Mouse (Mus musculus) embryonic fibroblast, embryonic 13.5 days (primary cell): ENCODE measurements around the gene Tmem121b. TPM values are rescaled to one million over a fixed set of nuclear protein-coding genes. Genes with fewer than 3 reads are reported as not detected.

ENCODE experiments used
- H3K27ac ChIP-seq: 2 replicates; pipeline ENCODE4 v1.5.1; 2012; ENCODE audit warnings: low read length, control low read depth, inconsistent platforms; ENCODE audit not compliant: insufficient read depth
- H3K4me1 ChIP-seq: 2 replicates; pipeline ENCODE4 v1.6.1; 2011; ENCODE audit warnings: low read length; ENCODE audit not compliant: control insufficient read depth, insufficient read depth
- H3K4me3 ChIP-seq: 2 replicates; pipeline ENCODE4 v1.5.1; 2011; ENCODE audit warnings: mild to moderate bottlenecking, control low read depth, low read length; ENCODE audit not compliant: insufficient read depth
- CTCF ChIP-seq: IDR thresholded peaks from 2 replicates; pipeline ENCODE4 v1.5.1; 2011; ENCODE audit warnings: mild to moderate bottlenecking, control low read depth, low read length, moderate library complexity, borderline replicate concordance; ENCODE audit not compliant: insufficient read depth
- POLR2A ChIP-seq: IDR thresholded peaks from 2 replicates; pipeline ENCODE4 v1.6.1; 2011; ENCODE audit warnings: low read depth, mild to moderate bottlenecking, control low read depth, low read length, moderate library complexity
- polyA plus RNA-seq: library from polyadenylated mRNA; stranded (reverse); fragments of >200 nt; gene quantifications from 2 replicates; pipeline ENCODE4 v1.2.4, GENCODE M21; 2011; ENCODE audit warnings: low read depth; ENCODE audit not compliant: missing spikeins, insufficient read length

Tmem121b gene
- polyA plus RNA-seq, 1 experiment: 0.11 TPM

DNA sequence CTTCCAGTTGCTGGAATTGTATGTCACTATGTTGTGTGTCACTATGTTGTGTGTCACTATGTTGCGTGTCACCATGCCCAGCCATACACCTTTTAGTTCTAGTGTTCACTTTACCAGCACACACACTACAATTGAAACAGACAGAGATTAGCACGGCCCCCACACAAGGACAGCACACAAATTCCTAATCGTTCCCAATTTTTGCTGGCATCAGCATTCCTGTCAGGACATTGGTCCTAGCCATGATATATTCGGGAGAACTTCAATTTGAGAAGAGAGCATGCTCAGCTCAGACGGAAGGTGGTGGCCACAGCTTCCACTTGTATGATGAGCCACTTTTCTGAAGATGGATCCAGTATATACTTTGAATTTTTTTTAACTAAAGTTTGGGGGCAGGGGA, 31.2 kb upstream of the Tmem121b start:
- Histone ChIP-seq H3K4me1 (no peaks in the 10 kb centered on the region), H3K27ac (no peak overlapping the region), H3K4me3 (no peak overlapping the region)
- TF ChIP-seq CTCF (no peak), POLR2A (no peak)

DNA sequence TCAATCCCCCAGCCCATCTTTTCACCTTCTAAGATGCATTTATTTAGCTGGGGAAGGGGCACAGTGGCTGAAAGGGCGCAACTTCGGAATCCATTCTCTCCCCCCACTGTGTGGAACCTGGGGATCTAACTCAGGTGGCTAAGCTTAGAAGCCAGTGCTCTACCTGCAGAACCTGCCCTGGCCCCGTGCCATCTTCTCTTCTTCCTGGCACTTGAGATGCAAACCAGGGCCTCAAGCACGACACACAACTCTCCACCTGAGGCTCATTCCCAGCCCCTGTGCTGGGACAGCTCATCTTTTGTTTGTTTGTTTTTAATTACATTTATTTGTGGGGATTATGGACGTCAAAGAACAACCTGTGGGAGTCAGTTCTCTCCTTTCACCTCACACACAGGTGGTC, 26.0 kb upstream of the Tmem121b start:
- H3K27ac ChIP-seq: no peak overlapping the region
- H3K4me1 ChIP-seq: no peaks in the 10 kb centered on the region
- no peak overlapping the region for H3K4me3 ChIP-seq
- no peak for TF ChIP-seq CTCF
- TF ChIP-seq POLR2A: no peak

DNA sequence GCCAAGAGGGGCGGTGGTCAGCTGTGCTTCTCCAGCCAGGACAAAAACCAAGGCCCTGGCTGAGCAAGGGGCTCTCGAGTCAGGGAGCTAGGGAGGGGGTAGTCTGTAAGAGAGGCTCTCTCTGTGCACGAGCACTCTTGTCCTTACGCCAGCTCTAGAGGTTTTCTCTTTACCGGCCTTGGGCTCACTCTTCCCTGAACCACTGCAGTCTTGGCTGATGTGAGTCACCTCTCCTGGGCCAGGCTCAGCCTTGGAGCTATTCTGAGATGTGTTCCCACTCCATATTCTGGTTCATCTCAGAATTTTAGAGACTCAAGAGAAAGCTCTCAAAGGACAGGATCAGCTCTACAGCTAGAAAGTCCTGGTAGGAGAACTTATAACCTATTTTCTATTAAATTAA, 23.7 kb upstream of the Tmem121b start:
- no peaks in the 10 kb centered on the region for H3K4me1 ChIP-seq
- no peak overlapping the region for H3K27ac ChIP-seq
- TF ChIP-seq CTCF: no peak
- TF ChIP-seq POLR2A: no peak
- H3K4me3 ChIP-seq: no peak overlapping the region

DNA sequence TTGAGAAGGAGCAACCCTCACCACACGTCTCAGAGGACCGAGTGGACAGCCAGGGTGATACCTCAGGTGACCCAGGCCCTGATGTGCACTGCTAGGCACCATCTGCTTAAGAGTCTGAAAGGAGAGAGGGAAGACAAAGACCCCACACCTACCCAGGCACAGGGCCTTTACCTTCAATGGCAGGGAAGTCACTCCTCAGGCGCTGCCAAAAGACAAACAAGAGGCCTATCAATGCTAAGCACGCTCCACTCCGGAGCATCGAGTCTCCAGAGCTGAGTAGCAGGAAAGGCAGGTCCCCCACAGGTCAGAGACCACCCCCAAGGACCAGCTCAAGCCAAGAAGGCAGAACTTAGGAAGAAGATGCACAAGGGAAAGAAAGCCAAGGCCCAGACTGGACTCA, 23.3 kb upstream of the Tmem121b start:
- no peak overlapping the region for H3K4me3 ChIP-seq
- H3K4me1 ChIP-seq: no peaks in the 10 kb centered on the region
- no peak overlapping the region for H3K27ac ChIP-seq
- TF ChIP-seq CTCF (no peak), POLR2A (no peak)

DNA sequence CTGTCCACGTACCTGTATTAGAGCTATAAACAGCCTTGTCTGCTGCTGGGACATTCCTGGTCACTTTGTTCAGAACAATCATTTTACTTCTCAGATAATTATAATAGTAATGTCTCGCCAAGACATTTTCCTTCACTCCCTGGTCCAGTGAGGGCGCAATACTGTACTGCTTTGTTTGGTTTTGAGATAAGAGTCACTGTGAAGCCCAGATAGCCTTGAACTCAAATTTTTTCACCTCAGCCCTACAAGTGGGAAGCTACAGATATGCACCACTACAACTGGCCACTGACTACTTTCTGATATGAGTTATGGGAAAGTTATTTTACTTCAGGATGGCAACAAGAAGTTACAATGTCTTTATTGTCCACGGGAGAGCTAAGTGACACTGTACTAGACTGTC, 22.8 kb upstream of the Tmem121b start:
- H3K4me1 ChIP-seq: no peaks in the 10 kb centered on the region
- TF ChIP-seq POLR2A (no peak), CTCF (no peak)
- H3K4me3 ChIP-seq: no peak overlapping the region
- no peak overlapping the region for H3K27ac ChIP-seq

DNA sequence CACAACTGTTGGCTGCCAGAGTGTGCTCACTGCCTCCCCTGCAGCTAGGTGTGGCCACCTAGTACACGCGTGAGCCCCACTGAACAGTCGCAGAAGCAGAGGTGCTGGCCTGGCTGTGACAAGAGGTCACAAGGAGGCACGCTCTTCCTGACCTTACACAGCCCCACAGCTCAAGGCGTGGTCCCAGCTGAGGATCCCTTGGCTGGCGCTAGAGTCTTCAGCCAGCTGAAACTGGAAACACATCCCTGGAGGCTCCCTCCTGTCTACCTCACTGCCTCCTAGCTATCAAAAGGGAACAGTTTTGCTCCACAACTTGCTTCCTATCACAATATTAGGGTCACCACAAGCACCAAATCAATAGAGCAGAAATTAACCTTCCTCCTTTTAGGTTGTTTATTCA, 17.6 kb upstream of the Tmem121b start:
- no peak for TF ChIP-seq CTCF
- TF ChIP-seq POLR2A: no peak
- no peak overlapping the region for H3K4me3 ChIP-seq
- H3K27ac ChIP-seq: no peak overlapping the region
- H3K4me1 ChIP-seq: no peaks in the 10 kb centered on the region

DNA sequence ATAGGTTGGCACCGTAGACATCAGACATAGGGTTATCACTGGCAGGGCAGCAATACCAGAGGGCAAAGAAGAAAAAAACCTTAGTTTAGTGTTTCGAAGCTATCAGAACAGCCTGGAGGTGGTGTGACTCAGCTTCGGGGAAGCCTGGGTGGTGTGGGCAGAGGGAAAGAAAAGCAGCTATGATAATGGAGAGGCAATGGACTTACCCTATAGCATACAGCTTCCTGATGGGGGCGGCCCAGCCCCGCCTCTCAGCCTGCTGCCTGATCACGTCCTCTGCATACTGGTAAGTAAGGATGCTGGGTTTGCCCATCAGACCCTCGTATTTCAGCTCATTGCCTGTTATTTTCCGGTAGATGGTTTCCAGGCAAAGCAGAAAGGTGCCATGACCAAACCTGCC, 16.8 kb upstream of the Tmem121b start:
- H3K4me3 ChIP-seq: no peak overlapping the region
- no peaks in the 10 kb centered on the region for H3K4me1 ChIP-seq
- TF ChIP-seq CTCF (no peak), POLR2A (no peak)
- H3K27ac ChIP-seq: no peak overlapping the region

DNA sequence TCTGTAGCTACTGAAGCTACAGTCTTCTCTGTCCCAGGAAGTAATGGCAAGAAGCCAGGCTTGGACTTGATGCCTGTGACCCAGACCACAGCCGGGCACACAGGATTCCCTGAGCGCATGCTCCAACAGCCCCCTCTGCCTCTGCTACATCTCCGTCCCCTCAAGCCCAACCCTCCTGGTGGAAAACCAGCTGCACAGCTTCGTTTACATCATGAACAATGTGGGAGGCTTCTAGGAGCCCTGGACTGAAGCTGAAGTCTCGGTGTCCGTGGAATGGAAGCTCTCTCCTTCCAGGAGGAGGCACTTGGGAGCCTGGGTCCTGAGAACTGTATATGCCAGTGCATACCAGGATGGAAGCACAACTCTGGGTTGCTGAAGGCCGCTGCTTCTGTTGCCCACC, 16.4 kb upstream of the Tmem121b start:
- Histone ChIP-seq H3K4me3 (no peak overlapping the region), H3K27ac (no peak overlapping the region), H3K4me1 (no peaks in the 10 kb centered on the region)
- TF ChIP-seq CTCF (no peak), POLR2A (no peak)

DNA sequence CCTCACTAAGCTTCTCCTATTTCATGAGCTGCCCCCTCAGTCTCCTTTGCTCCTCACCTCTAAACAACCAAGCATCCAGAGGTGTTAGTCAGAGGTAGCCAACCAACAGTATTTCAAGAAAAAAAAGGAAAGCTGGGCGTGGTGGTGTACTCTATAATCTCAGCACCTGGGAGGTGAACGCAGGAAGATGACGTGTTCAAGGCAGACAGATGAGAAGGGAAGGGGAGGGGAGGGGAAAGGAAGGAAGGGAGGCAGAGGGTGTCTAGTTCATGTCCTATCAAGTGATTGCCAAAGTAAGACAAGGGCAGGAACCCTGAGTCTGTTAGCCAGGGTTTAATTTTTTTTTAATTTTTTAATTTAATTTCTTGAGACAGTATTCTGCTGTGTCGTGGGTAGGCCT, 15.0 kb upstream of the Tmem121b start:
- Histone ChIP-seq H3K4me1 (no peaks in the 10 kb centered on the region), H3K27ac (no peak overlapping the region), H3K4me3 (no peak overlapping the region)
- TF ChIP-seq CTCF: no peak

DNA sequence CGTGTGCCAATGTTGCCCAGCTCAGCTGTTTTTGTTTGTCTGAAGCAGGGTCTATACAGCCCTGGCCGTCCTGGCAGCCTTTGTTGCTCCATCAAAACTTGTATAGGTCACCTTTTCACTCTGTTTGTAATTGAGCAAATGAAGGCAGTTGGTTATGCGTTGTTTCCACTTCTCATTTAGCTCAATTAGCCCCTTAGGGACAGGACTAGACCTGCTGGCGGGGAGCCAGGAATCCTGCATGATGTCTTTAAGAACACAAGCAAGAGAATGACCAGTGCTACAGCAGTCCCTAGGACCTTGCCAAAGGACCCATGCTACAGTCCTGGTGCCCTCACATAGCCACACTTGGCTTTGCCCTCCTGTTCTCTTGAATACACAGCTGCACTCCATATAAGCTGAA, 11.9 kb upstream of the Tmem121b start:
- no peak overlapping the region for H3K4me3 ChIP-seq
- H3K27ac ChIP-seq: no peak overlapping the region
- TF ChIP-seq CTCF (no peak), POLR2A (no peak)
- H3K4me1 ChIP-seq: no peaks in the 10 kb centered on the region

DNA sequence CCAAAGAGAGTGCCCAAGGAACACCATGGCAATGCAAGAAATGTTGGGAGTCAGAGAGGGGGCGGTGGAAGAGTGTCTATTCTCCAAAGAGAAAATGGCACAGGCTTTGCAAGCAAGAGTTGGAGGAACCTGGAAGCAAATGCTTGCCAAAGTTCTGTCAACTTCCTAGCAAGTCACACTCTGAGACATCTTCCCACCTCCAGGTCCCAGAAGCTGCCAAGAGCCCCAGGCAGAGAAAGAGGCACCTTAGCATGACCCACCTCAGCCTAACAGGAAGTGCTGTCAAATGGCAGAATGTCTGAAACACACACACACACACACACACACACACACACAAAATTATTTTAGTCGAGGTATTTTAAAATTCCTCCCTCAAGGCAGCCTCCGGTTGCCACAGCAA, 10.4 kb upstream of the Tmem121b start:
- no peak overlapping the region for H3K27ac ChIP-seq
- H3K4me3 ChIP-seq: no peak overlapping the region
- no peaks in the 10 kb centered on the region for H3K4me1 ChIP-seq
- TF ChIP-seq POLR2A (no peak), CTCF (no peak)
